Mouse (Mus musculus): ENCODE results near the gene Ubr1. TPM values are rescaled to one million over a fixed set of nuclear protein-coding genes. Genes with fewer than 3 reads are reported as not detected.

The Ubr1 gene
- 17.3 and 20.9 TPM in 2 replicates for polyA plus RNA-seq (2012; rRNA removed)

GRCm38 (mm10) chr2:120970559-120971080 is at the start of gene Ubr1:
Gene Ubr1 (minus strand): TSS chr2:120970715.

DNA sequence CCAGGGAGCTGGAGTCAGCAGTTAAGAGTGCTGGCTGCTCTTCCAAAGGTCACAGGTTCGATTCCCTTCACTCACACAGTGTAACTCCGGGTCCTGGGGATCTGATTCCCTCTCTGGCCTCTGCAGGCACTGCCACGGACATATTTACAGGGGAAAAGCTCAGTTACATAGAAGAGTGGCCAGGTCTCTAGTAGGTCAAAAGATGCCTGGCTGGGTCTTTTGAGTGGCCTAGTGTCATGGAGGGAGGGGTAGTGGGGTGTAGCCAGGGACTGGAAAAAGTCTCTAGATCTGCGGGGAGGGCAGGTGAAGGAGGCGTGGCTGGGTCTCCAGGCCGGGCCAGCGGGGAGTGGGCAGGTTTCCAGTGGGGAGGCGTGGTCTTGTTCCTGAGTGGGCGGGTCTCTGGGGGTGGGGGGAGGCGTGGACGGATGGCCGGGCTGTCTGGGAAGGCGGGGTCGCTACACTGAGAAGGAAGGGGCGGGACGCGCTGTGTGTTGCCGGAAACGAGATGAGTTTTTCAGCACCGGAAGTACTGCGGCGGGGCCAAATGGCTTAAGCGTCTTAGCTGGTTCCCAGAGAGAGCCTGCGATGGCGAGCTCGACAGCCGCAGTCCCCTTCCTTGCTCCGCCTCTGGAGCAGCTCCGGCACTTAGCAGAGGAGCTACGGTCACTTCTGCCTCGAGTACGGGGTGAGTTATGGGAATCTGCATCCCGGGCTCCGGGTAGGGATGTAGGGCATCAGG is 37.6 kb upstream of the Ubr1 start, which contains the start of gene Ccndbp1:
Gene Ccndbp1 (plus strand): TSS at position 479 of the 739 bp plus-strand sequence.

DNA sequence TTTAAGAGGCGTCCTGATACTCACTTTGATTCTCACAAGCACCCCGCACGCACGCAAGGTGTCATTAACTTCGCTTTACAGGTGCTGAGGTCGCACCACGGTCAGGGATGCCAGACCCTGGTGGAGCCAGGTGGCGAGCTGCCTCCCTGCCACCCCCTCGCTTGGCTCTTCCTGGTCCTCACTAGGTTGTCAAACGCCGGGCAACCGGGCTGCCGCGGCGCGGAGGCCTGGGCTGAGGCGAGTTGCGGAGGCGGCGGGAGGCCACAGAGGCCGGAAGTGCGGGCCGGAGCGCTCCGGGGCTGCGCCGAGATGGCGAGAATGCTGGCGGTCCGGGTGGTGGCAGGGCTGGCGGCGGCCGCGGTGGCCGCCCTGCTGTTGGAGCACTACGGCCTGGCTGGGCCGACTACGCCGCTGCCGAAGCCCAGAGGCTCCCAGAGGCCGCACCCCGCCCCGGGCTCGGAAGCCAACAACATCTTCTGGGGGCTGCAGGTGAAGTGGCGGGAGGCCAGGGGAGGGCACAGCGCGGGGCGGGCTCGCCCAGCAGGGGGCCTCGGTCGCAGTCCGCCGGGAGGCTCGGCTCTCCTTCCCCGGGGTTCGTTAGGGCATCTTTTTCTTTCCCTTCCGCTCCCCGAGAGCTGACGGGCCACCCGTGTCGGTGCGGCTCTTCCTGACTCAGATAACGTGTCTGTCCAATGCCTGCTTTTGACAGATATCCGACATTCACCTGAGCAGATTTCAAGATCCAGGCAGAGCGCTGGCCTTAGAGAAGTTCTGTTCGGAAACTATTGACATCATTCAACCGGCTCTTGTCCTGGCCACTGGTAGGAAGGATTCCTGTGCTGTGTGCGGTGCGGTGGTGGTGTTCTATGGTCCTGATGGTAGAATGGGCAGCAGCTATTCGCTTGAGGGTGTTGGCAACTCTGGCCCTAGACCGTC is 6.7 kb upstream of the Ubr1 start, which contains the start of gene Tmem62:
Gene Tmem62 (plus strand): TSS at position 28 of the 936 bp plus-strand sequence.

DNA sequence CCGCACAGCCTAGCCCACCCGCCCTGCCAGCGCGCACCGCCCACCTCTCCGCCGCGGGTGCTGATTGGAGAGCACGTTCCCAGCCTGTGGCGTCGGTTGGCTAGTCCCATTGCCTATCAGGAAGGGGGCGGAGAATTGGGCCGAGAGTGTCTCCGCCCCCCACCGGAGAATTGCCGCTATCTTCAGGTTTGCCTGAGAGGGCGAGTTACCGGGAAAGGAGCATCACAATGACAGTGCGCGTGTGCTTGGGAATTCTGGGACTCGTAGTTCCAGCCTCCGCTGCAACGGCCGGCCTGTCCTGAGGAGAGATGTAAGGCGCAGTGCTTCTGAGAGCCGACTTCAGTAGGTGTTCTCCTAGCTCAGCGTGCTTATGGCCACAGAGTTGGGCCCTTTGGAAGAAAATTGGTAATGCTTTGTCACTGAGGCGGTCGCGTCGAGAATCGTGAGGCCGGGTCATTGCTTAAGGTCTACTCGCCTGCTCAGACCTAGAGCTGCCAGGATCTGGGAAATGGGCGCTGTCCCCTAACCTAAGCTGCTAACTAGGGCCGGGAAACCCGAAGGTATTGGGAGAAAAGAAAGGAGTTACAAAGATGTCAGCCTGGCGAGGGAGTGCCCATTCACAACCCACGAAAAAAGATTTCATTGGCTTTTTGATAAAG is 120.0 kb downstream of the Ubr1 start, which contains the start of gene Ttbk2:
Gene Ttbk2 (minus strand): TSS at position 181 of the 659 bp plus-strand sequence.

DNA sequence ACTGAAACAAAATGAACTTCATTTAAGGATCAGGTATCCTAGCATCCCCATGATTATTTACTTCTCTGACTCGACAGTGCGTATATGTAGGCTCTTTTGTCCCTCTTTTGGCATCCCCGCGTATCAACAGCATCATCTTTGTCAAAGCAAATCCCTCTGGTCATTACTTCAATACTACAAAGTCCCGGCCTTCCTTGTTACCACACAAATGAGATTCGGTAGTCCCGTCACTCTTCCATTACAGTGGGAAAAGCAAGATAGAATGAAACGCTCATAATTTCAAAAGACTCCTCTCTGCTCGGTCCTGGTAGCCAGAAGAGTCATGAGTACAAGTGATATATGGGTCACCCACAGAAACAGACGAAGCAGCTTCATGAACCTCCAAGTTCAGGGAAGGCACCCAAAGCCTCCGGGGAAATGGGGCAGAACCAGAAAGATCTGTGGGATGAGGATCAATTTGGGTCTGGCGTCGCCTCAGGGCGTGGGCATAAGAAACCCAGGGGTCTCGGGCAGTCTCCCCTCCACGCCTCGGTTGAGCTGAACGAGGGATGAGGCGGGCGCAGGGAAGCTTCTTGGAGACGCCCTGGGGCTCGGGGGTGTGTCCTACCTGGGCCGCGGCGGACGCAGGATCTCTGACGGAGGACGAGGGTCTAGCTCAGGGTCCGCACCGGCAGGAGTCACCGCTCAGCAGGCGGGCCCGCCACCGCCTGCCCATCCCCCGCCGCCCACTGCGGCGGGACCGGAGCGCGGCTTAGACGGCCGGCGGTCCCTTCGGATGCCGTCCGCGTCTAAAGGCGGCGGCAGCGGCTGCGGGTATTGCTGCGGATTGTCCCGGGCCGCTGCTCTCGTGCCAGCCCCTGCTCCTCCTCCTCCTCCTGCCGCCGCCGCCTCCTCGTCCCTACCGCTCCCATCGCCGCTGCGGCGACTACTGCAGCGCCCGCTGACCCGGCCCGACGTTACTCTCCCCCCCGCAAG is 120.8 kb downstream of the Ubr1 start, which contains the start of gene Cdan1:
Gene Cdan1 (minus strand): TSS at position 680 of the 975 bp plus-strand sequence.

Other genes starting within 250 kb of the Ubr1 start
- 22.1 and 27.6 TPM in 2 replicates for gene Cdan1, start 120.6 kb downstream of the Ubr1 start, polyA plus RNA-seq (2012; rRNA removed)
- 9.2 and 11.9 TPM in 2 replicates for gene Ttbk2, start 120.1 kb downstream of the Ubr1 start, polyA plus RNA-seq (2012; rRNA removed)
- 3.5 and 4.7 TPM in 2 replicates for gene Tmem62, start 6.3 kb upstream of the Ubr1 start, polyA plus RNA-seq (2012; rRNA removed)
- gene Ccndbp1, start 37.7 kb upstream of the Ubr1 start, polyA plus RNA-seq (2012; rRNA removed) = 44.7 and 49.1 TPM in 2 replicates
- gene Epb42, start 66.4 kb upstream of the Ubr1 start, polyA plus RNA-seq (2012; rRNA removed) = 12.7 and 15.0 TPM in 2 replicates
- gene Tgm5, start 115.1 kb upstream of the Ubr1 start, polyA plus RNA-seq (2012; rRNA removed) = 0.20 TPM in 1 of 2 replicates, not detected in the other
- 0.05 and 0.06 TPM in 2 replicates for gene Tgm7, start 139.1 kb upstream of the Ubr1 start, polyA plus RNA-seq (2012; rRNA removed)
- gene Adal, start 169.7 kb upstream of the Ubr1 start, polyA plus RNA-seq (2012; rRNA removed) = 15.8 and 20.9 TPM in 2 replicates
- 6.8 and 8.9 TPM in 2 replicates for gene Lcmt2, start 169.9 kb upstream of the Ubr1 start, polyA plus RNA-seq (2012; rRNA removed)
- 37.1 and 58.8 TPM in 2 replicates for gene Tubgcp4, start 199.9 kb upstream of the Ubr1 start, polyA plus RNA-seq (2012; rRNA removed)
- 9.0 and 11.5 TPM in 2 replicates for gene Zscan29, start 200.4 kb upstream of the Ubr1 start, polyA plus RNA-seq (2012; rRNA removed)

Data from central nervous system, embryonic 11.5 days (tissue).